Mouse (Mus musculus) mesoderm, embryonic 11.5 days (tissue): ENCODE measurements around the gene Skor1.

Experiments
- DNase-seq: peaks from one replicate; pipeline ENCODE4 v3.0.0-alpha.2; 2012; ENCODE audit warnings: low read depth, low spot score

Gene Skor1

GRCm38 (mm10) chr9:63149372-63149766 is 608 bp upstream of the Skor1 start:
- peak; percentile 16 for DNase-seq

GRCm38 (mm10) chr9:63147786-63148409 is 863 bp downstream of the Skor1 start:
- no peak for DNase-seq

- DNase-seq, result peak; percentile 22
These were observed 1.5 kb downstream of the Skor1 start for GRCm38 (mm10) chr9:63147296-63147695.

GRCm38 (mm10) chr9:63146856-63147274 is 1.9 kb downstream of the Skor1 start:
- DNase-seq, result peak; percentile 36

GRCm38 (mm10) chr9:63146126-63146855 is 2.5 kb downstream of the Skor1 start:
- peak; percentile 7 for DNase-seq

- peak; percentile 30 for DNase-seq
These were observed 3.3 kb downstream of the Skor1 start for GRCm38 (mm10) chr9:63145249-63146125.

GRCm38 (mm10) chr9:63144502-63145248 is 4.1 kb downstream of the Skor1 start:
- no peak for DNase-seq

GRCm38 (mm10) chr9:63143641-63144501 is 4.9 kb downstream of the Skor1 start:
- peak; percentile 25 for DNase-seq

- DNase-seq, result no peak
These were observed 5.5 kb downstream of the Skor1 start for GRCm38 (mm10) chr9:63143227-63143626.

- DNase-seq, result no peak
These were observed 6.3 kb downstream of the Skor1 start for GRCm38 (mm10) chr9:63142335-63143036.

GRCm38 (mm10) chr9:63141641-63142334 is 7.0 kb downstream of the Skor1 start:
- DNase-seq, result no peak

- DNase-seq, result no peak
These were observed 8.6 kb downstream of the Skor1 start for GRCm38 (mm10) chr9:63140211-63140610.

- no peak for DNase-seq
These were observed 9.1 kb downstream of the Skor1 start for GRCm38 (mm10) chr9:63139661-63140060.

GRCm38 (mm10) chr9:63138481-63138967 is 10.2 kb downstream of the Skor1 start:
- DNase-seq, result no peak

- no peak for DNase-seq
These were observed 11.2 kb downstream of the Skor1 start for GRCm38 (mm10) chr9:63137615-63137915.

- DNase-seq, result no peak
These were observed 11.8 kb downstream of the Skor1 start for GRCm38 (mm10) chr9:63136756-63137614.

- no peak for DNase-seq
These were observed 12.5 kb downstream of the Skor1 start for GRCm38 (mm10) chr9:63136241-63136640.

GRCm38 (mm10) chr9:63135801-63136200 is 13.0 kb downstream of the Skor1 start:
- peak; percentile 68 for DNase-seq
